Mouse (Mus musculus) embryonic facial prominence, embryonic 10.5 days (tissue): ENCODE results near the gene Ubtf. TPM values are rescaled to one million over a fixed set of nuclear protein-coding genes. Genes with fewer than 3 reads are reported as not detected.

ENCODE experiments used
- DNase-seq: peaks from one replicate; pipeline ENCODE4 v3.0.0-alpha.2; 2017; ENCODE audit warnings: low spot score
- H3K27ac ChIP-seq: fragments of 300-500 bp; sonication (generic); replicated peaks from 2 replicates; pipeline ENCODE4 v1.5.1; 2016; ENCODE audit warnings: mild to moderate bottlenecking
- H3K27me3 ChIP-seq: fragments of 300-500 bp; sonication (generic); replicated peaks from 2 replicates; pipeline ENCODE4 v1.6.1; 2016; ENCODE audit warnings: low read depth, mild to moderate bottlenecking; ENCODE audit not compliant: poor library complexity, severe bottlenecking
- H3K36me3 ChIP-seq: fragments of 300-500 bp; sonication (generic); replicated peaks from 2 replicates; pipeline ENCODE4 v1.6.1; 2016; ENCODE audit warnings: mild to moderate bottlenecking, moderate library complexity
- H3K4me1 ChIP-seq: fragments of 300-500 bp; sonication (generic); 2 replicates; pipeline ENCODE4 v1.6.1; 2016
- H3K4me3 ChIP-seq: fragments of 300-500 bp; sonication (generic); 2 replicates; pipeline ENCODE4 v1.5.1; 2016; ENCODE audit warnings: mild to moderate bottlenecking, moderate library complexity
- H3K9me3 ChIP-seq: fragments of 300-500 bp; sonication (generic); 2 replicates; pipeline ENCODE4 v1.6.1; 2016; ENCODE audit warnings: mild to moderate bottlenecking
- WGBS: fragments of 180-500 bp; shearing (Covaris S2); methylation state at CpG from one replicate; pipeline ENCODE4 v1.1.7; 2016; 5-methylcytosine and 5-hydroxymethylcytosine counted together
- polyA plus RNA-seq: library from polyadenylated mRNA; unstranded; fragments of >200 nt; fragmentation: Nextera tagmentation; extraction: Ambion mirVana; gene quantifications from 2 replicates; pipeline ENCODE4 v1.2.1, GENCODE M21; 2016

The Ubtf gene
- polyA plus RNA-seq, 1 experiment from 2014 or later = 94.2 TPM

DNA sequence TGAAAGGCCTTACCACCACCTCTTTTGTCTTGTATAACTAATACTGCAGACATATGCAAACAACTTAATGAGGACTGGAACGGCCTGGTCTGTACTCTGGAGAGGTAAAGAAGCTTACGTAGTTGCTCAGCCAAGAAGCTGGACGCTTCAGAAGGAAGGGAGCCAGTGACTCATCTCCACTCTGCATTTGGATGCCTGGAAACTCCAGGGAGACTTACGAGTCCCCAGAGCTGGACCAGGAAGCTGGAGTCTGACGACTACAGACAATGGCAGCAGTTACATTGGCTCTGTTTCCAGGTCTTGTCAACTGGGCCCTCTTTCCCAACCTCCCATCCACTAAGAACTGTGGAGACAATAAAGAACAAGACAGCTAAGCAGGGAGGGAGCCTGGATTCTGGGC is 7.7 kb upstream of the Ubtf start:
- Histone ChIP-seq H3K27ac (no peak overlapping the region), H3K9me3 (no peaks in the 10 kb centered on the region), H3K36me3 (no peaks in the 10 kb centered on the region), H3K4me3 (no peak overlapping the region), H3K4me1 (no peaks in the 10 kb centered on the region), H3K27me3 (peaks cover 4% of the 10 kb centered on the region; the same call in 1 of the 2 replicates)
- 72% methylated on average over 5 of the region's 5 CpGs for WGBS
- DNase-seq = no peak

DNA sequence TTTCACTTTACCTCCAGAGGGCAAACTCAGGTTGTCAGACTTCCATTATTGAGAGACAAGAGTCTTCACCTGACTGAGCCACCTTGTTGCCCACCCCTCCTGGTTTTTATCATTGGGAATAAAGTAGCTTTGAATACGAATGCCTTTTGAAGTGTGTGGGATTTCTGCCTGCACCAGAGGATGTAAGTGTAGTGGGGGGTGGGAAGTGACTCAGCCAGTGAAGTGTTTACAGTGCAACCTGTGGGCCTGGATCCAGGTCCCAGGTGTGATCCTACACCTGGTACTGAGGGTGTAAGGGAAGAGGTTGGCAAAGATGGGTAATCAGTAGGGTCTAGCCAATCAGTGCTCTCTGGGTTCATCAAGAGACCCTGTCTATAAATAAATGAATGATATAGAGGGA is 4.0 kb upstream of the Ubtf start:
- peaks cover 6% of the 10 kb centered on the region; the same call in 1 of the 2 replicates for H3K27me3 ChIP-seq
- no peak overlapping the region for H3K27ac ChIP-seq
- no peak overlapping the region for H3K4me3 ChIP-seq
- DNase-seq = no peak
- 76% methylated on average over 1 of the region's 1 CpGs for WGBS
- H3K36me3 ChIP-seq = no peaks in the 10 kb centered on the region
- no peaks in the 10 kb centered on the region for H3K9me3 ChIP-seq
- peaks cover 10% of the 10 kb centered on the region for H3K4me1 ChIP-seq

DNA sequence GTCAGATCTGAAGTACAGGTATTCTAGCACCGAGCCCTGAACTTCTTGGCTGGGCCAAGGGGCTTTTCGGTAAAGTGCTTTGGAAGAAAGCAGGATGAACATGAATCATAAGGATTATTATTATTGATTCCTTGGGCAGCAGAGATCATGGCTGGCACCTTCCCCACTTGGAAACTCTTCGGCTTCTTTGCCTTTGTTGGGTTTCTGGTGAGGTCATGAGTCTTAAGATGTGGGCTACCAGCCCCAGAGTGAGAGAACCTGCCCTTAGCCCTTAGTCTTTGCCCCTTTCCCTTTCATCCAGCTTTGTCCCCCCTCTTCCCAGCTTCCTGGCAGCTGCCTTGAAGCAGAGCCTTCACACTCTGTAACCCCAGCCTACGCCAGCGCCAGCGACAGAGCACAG is 2.4 kb upstream of the Ubtf start:
- Histone ChIP-seq H3K4me3 (no peak overlapping the region), H3K4me1 (peaks cover 12% of the 10 kb centered on the region), H3K27ac (no peak overlapping the region), H3K36me3 (no peaks in the 10 kb centered on the region), H3K27me3 (peaks cover 6% of the 10 kb centered on the region; the same call in 1 of the 2 replicates), H3K9me3 (no peaks in the 10 kb centered on the region)
- WGBS = 77% methylated on average over 6 of the region's 6 CpGs
- no peak for DNase-seq

DNA sequence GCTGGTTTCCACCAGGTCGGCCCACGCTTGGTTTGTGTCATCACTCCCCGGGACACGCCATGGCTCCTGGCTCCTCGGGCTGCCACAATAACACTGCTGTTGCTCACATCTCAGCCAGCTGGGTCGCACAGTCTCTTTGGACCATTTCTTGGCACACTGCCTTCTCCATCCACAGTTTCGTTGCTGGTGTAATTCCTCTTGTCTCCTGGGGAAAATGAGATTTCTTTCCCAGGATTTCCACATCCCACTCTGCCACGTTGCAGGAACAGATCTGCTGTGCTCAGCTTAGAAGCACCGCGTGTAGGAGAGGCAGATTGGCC is 1.1 kb upstream of the Ubtf start:
- H3K36me3 ChIP-seq = peaks cover 2% of the 10 kb centered on the region
- no peak for DNase-seq
- H3K27me3 ChIP-seq = peaks cover 6% of the 10 kb centered on the region; the same call in 1 of the 2 replicates
- 27% methylated on average over 10 of the region's 10 CpGs for WGBS
- H3K4me1 ChIP-seq = peaks cover 24% of the 10 kb centered on the region
- peak overlapping the region; percentile 100 for H3K4me3 ChIP-seq
- H3K9me3 ChIP-seq = no peaks in the 10 kb centered on the region
- H3K27ac ChIP-seq = peak overlapping the region; percentile 100

DNA sequence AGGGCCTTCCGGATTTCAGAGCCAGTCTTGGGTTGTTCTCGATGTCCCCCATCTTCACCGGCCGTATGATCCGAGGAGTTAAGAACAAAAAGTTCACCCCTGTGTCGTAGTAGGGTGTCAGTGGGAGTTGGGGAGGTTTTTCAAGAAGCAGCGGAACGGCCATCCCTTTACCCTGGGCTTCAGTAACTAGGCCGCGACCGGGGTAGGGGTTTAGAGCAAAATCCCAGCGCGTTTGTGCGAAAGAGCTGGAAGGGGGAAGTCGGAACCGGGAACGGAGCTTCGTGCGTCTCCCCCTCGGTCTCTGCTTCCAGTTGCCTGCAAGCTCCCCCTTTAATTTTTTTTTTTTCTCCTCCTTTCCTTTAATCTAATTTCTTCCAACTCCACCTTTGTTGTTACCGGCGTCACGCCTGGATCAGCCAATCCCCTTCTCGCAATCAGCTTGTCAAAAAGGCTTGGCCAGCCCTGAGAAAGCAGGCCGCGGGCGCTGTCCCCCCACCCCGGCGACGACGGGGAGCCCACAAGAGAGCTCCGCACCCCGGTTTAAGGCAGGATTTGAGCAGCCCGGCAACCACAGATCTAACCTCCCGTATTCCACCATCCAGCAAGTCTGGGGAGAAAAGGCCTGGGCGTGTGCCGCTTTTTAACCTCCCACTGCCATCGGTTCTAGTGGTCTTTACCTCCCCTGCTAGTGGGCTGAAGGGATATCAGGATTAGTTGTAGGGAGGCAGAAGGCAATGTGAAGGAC is 571 bp upstream of the Ubtf start:
- H3K4me1 ChIP-seq = peaks cover 30% of the 10 kb centered on the region
- peak overlapping the region; percentile 100 for H3K27ac ChIP-seq
- peaks cover 6% of the 10 kb centered on the region; the same call in 1 of the 2 replicates for H3K27me3 ChIP-seq
- H3K9me3 ChIP-seq = no peaks in the 10 kb centered on the region
- peak overlapping the region; percentile 100 for H3K4me3 ChIP-seq
- under 1% methylated on average over 38 of the region's 38 CpGs for WGBS
- H3K36me3 ChIP-seq = peaks cover 7% of the 10 kb centered on the region
- DNase-seq = peak; percentile 84

DNA sequence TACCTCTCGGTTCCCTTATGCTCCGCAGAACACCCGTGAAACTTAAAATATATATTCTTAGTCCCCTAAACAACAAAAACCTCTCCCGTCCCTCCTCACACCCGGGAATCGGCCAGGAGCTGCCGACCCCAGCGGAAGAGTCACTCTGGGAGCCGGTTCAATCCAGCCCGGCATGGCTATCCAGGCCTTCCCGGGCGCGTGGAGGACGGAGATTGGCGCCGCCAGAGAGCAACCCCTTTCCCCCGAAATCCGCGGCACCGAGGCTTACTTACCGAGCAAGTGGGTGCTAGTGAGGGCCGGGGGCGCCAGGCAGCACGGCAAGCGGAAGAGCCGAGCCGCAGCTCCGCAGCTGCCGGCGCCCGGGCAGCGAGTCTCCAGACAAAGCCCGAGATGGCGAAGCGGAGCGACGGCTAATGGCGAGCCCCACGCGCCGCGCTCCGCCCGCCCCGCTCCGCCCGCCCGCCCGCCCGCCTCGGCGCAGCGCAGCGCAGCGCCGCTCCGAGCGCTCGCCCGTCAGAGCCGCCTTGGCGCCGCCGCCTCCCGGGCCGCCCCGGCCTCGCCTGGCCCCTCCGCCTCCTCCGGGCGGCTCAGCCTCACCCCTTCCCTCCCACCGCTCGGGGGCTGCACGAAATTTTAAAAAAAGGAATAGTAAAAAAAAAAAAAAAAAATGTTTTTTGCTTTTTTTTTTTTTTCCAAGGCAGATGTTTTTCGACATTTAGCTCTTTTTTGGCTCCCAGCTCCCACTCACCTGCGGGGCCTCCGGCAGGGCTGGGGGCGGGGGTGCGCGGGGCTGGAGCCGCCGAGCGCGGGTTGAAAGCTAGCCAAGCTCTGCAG is 749 bp downstream of the Ubtf start:
- peak; percentile 76 for DNase-seq
- under 1% methylated on average over 84 of the region's 84 CpGs for WGBS
- peak overlapping the region; percentile 100 for H3K27ac ChIP-seq
- H3K27me3 ChIP-seq = peaks cover 6% of the 10 kb centered on the region; the same call in 1 of the 2 replicates
- H3K4me1 ChIP-seq = peaks cover 32% of the 10 kb centered on the region
- no peaks in the 10 kb centered on the region for H3K9me3 ChIP-seq
- peak overlapping the region; percentile 100 for H3K4me3 ChIP-seq
- peaks cover 20% of the 10 kb centered on the region for H3K36me3 ChIP-seq

DNA sequence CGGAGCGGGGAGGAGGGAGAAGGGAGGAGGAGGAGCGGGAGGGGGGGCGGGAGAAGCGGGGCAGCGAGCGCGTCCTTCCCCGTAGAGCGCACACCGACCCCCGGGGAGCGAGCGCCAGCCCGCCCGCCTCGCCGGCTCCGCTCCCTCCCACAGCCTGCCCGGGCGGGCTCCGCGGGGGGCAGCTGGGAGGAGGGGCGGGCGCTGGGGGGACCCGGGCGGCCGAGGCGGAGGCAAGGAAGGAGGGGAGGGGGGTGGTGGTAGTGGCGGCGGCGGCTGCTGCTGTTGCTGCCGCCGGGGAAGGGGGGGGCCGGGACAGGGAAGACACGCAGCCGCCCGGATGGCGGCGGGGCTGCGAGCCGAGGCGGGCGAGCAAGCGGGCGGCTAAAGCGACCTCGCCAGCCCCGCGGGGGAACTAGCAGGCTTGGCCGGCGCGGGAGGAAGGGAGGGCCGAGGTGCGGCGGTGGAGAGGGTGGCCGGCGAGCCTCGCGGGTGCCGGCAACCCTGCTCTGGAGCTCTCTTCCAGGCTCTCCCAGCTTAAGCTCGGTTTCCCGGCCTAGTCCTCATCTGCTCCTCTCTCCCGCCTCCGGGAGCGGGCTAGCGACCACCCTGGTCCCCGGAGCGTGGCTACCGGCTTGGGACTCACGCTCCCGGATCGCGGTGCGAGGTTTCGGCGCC is 1.5 kb downstream of the Ubtf start:
- DNase-seq = peak; percentile 89
- Histone ChIP-seq H3K27me3 (peaks cover 6% of the 10 kb centered on the region; the same call in 1 of the 2 replicates), H3K27ac (peak overlapping the region; percentile 100), H3K36me3 (peaks cover 28% of the 10 kb centered on the region), H3K9me3 (no peaks in the 10 kb centered on the region), H3K4me1 (peaks cover 32% of the 10 kb centered on the region), H3K4me3 (peak overlapping the region; percentile 100)
- under 1% methylated on average over 65 of the region's 77 CpGs for WGBS

DNA sequence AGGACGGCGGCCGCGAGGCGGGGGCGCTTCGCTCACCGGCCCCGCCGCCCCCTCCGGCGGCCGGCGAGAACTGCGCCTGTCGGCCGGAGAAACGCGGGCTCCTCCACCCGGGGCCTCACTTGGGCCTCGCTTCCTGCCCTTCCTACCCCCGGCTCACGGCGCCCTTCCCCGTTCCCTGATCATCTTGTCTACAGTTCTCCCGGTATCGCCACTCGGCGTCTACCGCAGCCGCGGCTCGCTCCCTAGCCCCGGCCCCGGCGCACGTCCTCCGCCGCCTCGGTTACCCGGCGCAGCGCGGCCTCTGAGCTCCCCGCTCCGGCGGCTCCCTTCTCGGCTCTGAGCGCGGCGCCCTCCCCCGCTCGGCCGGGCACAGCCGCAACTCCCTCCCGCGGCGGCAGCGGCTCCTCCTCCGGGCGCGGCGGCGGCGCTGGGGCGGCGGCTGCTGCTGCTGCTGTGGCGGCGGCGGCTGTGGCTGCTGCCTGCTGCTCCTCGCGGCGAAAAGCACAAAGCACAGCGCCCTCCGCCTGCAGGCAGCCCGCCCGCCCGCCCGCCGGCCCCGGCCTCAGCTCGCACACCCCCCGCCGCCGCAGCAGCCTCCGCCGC is 2.1 kb downstream of the Ubtf start:
- Histone ChIP-seq H3K27ac (peak overlapping the region; percentile 100), H3K27me3 (0 out of 2 replicates have a peak, but pooled peaks cover 3% of the 10 kb centered on the region), H3K4me1 (peaks cover 32% of the 10 kb centered on the region), H3K4me3 (peak overlapping the region; percentile 100), H3K36me3 (peaks cover 34% of the 10 kb centered on the region), H3K9me3 (no peaks in the 10 kb centered on the region)
- peak; percentile 80 for DNase-seq
- WGBS = under 1% methylated on average over 87 of the region's 87 CpGs

DNA sequence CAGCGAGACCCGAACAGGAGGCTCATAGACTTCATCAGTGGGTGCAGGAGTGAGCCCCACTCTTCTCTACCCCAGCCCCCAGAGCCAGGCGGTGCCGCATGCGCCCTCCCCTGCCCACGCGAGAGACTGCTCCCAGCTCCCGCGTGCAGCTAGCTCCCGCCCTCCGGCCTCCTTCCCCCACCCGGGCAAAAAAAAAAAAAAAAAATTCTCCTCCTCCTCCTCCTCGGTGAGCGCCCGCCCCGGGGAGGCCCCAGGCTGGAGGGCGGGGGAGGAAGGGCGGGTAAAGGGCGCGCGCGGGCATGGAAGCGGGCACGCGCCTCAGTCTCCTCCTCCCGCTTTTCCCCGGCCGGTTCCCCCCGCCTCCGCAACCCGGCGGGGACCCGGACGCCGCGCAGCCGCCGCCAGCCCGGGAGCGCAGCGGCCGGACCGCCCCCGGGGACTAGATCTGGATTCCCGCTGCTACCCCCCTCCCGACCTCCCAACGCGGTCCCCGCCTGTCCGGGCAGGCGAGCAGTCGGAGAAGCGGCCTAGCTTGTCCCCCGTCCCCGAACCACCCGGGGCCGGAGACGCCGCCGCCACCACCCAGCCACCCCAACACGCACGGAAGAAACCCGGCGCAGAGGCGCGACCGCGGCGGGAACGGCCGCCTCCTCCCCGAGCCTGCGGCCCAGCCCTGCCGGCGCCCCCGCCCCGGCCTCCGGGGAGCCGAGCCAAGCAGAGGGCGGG is 2.8 kb downstream of the Ubtf start:
- no peaks in the 10 kb centered on the region for H3K9me3 ChIP-seq
- peak overlapping the region; percentile 100 for H3K4me3 ChIP-seq
- WGBS = under 1% methylated on average over 76 of the region's 80 CpGs
- DNase-seq = peak; percentile 91
- H3K36me3 ChIP-seq = peaks cover 41% of the 10 kb centered on the region
- peaks cover 37% of the 10 kb centered on the region for H3K4me1 ChIP-seq
- H3K27ac ChIP-seq = peak overlapping the region; percentile 100
- no peaks in the 10 kb centered on the region for H3K27me3 ChIP-seq

DNA sequence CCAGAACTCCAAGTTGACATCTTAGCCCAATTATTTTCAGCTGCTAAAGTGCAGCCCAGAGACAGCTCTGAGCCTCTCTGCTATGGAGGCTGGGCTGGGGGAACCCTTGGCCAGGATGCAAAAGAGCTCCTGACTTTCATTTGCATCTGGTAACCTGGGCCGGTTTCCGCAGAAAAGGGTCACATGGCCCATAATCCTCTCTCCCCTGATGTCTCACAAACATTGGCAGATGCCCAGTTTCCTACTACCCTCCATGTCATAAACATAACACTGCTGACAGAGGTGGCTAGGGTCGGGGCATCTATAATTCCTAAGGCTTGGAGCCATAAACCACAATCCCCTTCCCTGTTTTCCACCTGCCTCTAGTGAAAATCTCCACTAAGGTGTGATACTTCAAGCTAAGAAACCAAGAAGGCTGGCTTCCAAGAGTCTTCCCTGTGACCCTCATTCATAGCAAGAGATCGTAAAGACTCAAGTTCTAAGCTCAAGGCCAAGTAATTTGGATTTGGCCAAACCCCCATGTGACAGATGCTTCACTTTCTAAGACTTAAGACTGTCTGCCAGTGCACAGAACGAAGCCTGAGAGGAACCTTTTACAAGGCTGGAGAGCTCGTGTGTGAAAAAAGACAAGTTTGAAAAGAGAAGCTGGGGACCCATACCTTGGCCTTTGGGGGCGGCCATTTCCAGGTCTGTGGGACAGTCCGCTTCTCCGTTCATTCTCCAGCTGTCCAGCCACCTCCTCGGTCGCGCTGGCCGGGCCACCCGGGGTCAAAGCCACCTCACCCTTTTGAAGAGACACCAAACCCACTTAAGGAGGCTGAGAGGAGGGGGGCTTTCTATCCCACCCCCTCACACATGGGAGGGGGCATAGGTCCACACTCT is 3.6 kb downstream of the Ubtf start:
- H3K4me3 ChIP-seq = peak overlapping the region; percentile 100
- WGBS = 20% methylated on average over 14 of the region's 14 CpGs
- peaks cover 49% of the 10 kb centered on the region for H3K36me3 ChIP-seq
- no peak for DNase-seq
- H3K9me3 ChIP-seq = no peaks in the 10 kb centered on the region
- peak overlapping the region; percentile 100 for H3K27ac ChIP-seq
- peaks cover 45% of the 10 kb centered on the region for H3K4me1 ChIP-seq
- no peaks in the 10 kb centered on the region for H3K27me3 ChIP-seq

DNA sequence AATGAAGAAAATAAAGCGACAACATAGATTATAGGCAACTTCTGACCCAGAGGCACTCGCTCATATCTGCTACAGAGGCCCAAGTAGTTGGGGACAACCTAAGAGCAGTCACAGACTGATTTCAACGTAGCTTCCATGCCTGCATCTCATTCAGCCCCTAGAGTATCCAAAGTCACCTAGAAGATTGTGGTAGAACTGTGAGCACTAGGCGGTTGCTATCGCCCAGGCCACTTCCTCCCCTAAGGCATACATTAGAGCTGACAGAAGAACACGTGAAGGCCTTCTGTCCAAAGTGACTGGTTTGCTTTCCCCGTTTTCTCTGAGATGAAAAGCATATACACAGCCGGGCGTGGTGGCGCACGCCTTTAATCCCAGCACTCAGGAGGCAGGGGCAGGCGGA is 5.2 kb downstream of the Ubtf start:
- H3K27me3 ChIP-seq = no peaks in the 10 kb centered on the region
- WGBS = 90% methylated on average over 12 of the region's 12 CpGs
- peaks cover 65% of the 10 kb centered on the region for H3K36me3 ChIP-seq

More for the DNA sequence above, 5.2 kb downstream of the Ubtf start:
- no peak overlapping the region for H3K4me3 ChIP-seq
- no peak overlapping the region for H3K27ac ChIP-seq
- peaks cover 52% of the 10 kb centered on the region for H3K4me1 ChIP-seq
- DNase-seq = no peak
- H3K9me3 ChIP-seq = no peaks in the 10 kb centered on the region
